Mouse (Mus musculus): Measurements from ENCODE around the gene Ap1ar.
A peak's percentile ranks its signal among the peaks of the same experiment; 100 is the strongest.

The Ap1ar gene

DNA sequence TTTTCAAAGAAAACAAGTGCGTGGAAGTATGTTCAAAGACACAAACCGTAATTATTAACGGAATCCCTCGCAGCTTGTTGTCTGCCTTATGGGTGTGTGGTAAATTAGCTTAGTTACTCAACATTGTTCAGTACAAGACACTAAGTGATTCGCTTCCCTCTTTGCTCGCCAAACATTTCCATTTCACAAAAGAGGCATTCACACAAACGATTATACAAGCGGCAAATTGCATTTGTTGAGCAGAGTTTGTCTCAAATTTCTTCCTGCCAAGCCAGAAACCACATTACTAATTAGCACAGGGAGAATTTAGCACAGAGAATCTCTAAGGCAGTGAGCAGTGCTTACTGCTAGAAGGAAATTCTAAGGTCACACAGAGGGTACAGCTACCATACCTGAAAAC, 4.6 kb upstream of the Ap1ar start:
- DNase-seq (ENCODE audit: low read depth, low spot score) = no peak

DNA sequence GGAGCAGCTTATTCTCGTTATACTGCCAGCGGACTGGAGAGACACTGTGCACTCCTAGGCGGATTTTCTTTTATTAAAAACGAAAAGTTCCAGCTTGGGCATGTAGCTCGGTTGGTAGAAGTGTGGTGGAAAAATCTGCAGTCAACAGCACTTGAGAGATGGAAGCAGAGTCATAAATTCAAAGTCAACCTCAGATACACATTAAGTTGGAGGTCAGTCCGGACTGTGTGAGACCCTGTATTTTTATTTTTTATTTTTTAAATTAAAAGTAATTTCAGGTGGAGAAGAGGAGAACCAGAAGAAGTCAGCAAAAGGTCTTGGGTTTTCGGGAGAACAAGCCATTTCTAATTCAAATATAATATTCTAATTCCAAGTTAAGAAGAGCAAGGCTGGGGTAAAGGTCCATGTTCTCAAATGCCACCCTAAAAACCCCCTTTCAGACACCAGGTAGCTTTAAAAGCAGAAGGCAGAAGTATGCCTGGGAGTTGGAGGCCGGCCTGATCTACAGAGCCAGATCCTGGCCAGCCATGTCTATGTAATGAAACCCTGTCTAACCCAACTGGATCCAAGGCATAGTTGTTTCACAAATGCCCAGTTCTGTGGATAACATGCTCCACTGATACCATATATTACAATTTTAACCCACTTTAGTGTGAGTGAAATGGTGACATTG, 785 bp upstream of the Ap1ar start:
- DNase-seq (ENCODE audit: low read depth, low spot score) = no peak

DNA sequence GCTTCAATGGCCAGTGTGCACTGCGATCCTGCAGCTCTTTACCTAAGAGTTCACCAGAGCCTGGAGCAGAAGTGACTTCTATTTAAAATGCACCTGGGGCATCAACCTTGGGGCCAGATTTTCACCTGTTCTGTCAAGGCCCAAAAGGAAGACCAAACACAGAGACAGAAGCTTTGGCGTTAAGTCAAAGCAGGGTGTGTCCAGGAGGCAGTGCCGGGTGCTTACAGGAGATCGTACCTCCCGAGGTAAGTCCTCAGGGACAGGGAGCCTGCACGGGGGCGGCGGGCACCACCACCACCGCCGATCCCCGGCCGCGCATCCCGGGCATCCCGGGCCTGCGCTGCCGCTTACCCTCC, 547 bp downstream of the Ap1ar start:
- DNase-seq (ENCODE audit: low read depth, low spot score) = peak; percentile 27

DNA sequence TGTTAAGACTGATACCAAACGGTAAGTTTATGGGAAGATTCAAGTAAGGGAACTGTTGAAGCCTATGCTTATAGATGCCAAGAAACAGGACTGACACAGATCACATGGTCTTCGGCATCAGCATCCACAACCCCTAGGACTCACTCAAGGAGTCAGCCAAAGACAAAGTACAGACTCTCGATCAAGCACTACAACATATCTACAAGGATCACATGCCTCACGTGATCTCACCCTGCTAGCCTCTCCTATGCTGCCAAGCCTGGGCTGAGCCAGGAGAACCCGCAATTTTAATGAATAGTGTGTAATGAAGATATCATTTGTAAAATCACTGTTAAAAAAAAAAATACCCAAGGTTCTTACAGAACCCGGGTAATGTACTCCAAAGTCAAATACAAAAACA, 1.7 kb downstream of the Ap1ar start:
- DNase-seq (ENCODE audit: low read depth, low spot score) = no peak

DNA sequence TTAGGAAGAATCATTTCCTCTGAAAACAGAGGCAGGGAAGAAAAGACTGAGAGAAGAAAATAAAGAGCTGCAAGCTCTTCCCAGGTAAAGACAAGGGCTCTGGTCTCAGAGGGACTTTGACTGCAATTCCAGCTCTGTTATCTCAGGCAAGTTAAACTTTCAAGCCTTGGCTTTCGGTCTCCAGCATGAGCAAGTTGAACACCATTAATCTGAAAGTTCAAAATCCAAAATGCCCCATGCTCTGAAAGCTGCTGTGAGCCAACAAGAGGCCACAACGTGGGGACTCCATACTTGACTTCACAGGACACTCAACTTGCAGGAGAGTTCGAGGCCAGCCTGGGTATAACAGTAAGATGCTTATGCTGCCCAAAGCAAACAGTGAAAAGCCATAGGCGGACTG, 3.3 kb downstream of the Ap1ar start:
- DNase-seq (ENCODE audit: low read depth, low spot score) = no peak

DNA sequence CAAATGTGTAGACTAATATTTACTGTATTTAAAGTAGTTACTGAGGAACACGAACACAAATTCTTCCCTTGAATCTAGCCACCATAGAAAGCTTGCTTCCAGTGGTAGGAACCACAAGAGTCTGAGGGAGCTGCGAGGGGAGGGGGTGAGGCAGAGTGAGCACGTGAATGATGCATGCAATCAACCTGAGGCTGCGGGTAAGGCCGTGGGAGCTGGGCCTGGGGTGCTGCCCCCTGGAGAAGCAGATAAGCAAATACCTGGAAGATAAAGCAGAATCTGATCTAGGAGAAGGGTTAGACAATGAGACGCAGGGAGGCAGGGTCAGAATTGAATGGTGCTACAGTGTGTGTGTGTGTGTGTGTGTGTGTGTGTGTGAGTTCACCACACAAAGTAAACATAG, 6.2 kb downstream of the Ap1ar start:
- no peak for DNase-seq (ENCODE audit: low read depth, low spot score)

DNA sequence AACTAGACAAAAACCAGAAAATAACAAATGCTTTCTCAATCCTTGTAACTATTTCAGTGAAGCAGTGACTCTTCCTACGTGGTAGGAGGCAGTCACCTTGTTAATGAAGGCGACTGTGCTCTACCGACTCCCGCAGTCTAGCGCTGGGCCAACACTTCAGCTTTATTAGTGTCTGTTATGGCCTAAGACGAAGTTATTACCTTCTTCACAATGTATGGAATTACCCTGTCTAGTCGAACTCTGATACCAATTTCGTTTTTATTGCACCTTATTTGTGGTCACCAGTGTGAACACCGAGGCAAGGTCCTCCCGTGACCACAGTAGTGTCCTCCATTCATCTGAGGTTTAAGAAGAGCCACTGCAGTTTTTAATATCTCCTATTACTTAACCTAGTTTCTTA, 7.1 kb downstream of the Ap1ar start:
- DNase-seq (ENCODE audit: low read depth, low spot score) = no peak

DNA sequence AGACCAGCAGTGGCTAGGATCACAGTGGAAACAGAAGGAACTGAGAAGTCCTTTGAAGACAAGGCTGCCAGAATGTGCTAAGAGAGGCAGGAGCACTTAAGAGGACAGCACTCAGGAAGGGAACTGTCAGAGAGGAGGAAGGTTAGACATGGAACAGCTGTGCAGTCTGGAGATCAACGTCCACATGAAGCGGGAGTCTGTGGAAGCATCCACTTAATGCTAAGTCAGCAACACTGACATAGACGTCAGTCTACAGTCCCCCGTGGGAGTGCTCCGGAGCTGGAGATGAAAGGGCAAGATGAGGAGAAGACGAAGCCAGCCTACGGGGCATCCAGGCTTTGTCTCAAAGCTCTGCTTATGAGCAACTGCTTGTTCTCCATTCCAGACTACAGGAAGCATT, 10.2 kb downstream of the Ap1ar start:
- DNase-seq (ENCODE audit: low read depth, low spot score) = no peak

DNA sequence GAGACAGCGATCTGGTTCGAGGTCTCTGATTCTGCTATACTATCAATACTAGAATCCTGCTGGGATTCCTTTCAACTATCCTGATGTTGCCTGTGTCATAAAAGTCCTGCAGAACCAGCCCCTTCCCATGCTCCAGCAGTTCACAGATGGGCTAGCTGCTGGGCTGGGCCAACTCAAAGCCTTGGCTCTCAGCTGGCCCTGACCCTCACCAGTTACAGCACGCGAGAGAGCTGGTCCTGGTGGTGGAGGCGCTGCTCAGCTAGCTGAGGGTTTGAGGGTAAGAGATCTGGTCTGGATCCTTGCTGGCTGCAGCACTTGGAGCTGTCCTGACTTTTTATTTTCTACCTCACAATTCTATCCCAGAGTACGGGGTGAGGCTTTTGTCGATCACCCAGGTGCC, 10.8 kb downstream of the Ap1ar start:
- DNase-seq (ENCODE audit: low read depth, low spot score) = no peak

DNA sequence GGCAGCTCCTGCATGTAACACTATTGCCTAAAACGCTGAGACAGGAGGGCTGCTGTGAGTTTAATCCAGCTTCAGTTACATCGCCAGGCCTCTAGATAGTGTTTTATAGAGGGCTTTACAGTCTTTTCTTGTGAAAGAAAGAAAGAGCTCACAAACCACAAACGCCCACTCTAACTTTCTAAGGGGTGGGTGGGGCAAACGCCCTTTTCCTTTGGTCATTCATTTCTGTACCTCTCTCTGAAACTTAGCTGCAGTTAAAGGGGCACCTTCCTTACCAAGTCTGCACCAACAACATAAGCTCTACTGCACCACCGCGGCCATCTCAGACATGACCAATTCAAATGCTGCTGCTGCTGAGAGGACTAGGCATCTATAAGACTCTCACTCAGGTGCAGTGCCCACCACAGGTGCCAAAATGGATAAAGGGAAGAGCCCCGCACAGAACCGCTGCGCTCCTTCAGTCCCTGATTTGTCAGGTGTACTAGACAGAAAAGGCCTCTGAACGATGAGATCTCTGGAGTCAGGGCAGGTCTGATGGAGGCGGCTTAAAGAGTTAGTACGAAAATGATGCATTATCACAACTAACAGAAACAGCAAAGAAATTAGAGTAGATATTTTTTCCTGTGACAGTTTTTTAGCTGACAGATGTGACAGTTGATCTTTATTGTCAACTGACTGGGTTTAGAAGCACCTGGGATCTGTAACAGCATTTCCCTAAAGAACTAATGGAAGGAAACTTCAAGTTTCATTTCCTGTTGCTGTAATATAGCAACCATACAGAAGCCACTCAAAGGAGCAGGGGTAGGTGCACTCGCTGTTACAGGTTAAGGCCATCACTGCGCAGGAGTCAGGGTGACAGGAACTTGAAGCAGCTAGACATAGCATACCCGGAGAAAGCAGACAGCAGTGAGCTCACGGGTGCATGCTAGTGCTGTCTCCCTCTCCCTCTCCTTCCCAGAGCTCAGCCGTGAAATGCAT, 13.1 kb downstream of the Ap1ar start:
- no peak for DNase-seq (ENCODE audit: low read depth, low spot score)

DNA sequence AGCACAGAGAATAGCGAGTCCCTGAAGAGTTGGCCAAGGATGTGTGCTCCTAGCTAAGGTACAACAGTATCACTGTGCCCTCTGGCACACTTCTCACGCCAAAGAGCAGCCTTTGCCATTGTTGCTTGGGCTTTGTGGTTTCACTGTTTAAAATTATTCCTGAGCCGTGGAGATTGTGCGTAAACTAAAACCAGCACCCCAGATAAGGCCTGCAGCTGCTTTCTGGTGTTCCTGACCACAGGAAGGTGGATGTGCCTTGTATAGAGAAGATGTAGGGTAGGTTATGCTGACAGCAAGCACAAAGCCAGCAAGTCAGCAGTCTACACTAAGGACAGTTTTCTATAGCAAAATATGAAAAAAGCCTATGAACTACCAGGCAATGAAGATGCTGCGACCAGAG, 16.1 kb downstream of the Ap1ar start:
- no peak for DNase-seq (ENCODE audit: low read depth, low spot score)

DNA sequence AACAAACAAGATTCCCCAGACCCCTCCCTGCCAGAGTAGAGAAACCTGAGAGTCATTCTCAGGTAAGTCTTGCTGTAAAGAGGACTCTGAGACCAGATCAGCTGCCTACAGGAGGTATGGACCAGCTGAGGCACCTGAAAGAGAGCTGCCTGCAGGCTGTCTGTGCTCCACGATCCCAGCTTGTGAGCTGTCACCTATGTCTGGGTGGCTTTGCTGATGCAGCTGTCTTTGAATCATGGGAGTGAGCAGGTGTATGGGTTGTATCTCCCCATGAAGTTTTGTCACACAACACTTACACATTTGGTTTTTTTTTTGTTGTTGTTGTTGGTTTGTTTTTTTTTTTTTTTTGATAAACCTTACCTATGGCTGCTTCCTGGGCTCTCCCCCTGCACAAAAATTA, 16.9 kb downstream of the Ap1ar start:
- no peak for DNase-seq (ENCODE audit: low read depth, low spot score)

DNA sequence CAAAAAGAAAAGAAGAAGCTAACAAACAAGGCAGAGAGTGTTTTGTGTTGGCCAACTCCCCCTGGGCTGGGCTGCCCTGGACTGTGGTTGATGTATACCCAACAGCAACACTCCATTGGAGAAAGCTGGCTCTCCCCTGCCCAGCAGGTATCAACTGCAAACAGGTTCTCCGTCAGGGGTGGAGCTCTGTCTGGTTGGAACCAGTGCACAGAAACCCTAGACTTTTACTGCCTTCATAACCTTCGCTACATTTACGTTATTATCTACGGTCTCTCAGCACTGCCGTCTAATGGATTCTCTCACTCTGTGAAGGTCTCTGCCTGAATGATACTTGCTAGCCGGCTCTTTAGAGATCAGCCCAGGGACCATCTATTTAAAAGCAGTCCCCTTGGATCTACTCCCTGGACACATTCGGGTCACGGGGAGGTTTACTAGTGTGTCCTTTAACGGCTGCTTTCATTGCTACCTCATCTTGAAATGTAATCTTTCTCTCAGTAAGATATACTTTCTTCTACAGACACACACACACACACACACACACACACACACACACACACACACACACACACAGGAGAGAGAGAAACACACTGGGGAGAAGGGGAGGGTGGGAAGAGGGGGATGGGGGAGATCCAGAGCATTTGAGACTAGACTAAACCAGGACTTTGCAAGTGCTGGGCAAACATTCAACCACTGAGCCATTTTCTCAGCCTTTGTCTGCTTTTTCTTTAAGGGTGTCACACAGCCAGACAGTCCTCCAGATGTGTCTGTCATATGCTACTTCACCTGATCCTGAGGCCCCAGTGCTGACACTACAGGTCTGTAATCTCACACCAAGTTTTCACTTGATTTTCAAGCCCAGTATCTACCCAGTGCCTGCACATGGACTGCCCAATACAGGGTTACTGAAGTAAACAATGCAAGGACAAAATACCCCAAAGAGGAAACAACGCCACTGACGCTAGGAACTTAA, 18.3 kb downstream of the Ap1ar start:
- no peak for DNase-seq (ENCODE audit: low read depth, low spot score)

DNA sequence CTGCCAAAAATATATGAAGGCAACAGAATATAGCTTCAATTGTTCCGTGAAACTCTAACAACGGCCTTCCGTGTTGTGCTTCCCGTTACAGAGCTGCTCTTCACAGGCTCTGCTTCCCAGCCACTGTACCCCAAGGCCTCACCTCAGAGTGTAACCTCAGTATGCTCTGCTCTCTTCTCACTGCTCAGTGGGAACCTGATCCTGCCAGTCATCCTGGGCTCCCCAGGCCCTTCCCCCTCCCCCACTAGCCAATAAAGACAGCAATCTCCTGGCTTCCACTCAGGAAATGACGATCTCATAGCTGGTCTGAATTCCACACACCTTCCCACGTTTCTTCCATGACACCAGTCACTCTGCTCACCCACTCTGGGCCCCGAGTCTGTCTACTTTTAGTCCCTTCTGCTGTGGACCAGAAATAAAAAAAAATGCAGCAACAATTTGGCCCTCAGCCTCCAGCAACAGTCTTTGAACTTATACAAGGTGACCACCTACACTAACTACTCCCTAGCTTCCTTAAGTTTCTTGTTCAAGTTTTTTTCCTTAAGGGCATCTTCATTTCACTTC, 20.1 kb downstream of the Ap1ar start:
- DNase-seq (ENCODE audit: low read depth, low spot score) = no peak

DNA sequence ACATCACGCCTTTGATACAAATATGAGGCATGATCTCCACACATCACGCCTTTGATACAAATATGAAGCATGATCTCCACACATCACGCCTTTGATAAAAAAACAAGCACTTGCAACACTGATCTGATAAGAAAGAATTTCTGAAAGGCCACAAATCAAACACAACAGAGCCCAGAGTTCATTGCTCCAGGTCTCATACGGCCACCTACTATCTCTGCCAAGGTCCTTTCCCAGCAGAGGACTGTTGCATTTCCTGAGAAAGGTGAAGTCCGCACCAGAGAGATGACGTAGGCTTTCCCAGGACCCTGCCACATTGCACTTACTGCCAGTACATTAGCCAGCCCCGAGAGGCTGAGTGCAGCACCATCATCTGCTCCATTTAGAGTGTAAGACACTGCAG, 28.2 kb downstream of the Ap1ar start:
- no peak for DNase-seq (ENCODE audit: low read depth, low spot score)

DNA sequence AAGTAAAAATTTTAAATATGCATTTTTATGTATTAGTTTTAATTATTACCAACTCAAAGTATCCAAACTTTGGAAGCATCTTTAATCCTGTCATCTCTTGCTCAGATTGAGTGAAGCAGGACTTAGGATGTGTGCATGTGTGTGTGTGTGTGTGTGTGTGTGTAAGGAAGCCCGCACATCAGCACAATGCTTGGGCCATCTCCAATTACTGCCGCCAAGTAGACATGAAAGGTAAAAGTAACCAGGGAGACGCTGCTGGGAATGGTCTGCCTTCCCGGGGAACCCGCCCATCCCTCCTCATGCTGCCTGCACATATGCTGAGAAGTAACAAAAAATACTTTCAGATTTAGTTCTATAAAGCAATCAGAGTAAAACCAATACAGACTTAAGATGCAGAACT, 29.5 kb downstream of the Ap1ar start:
- DNase-seq (ENCODE audit: low read depth, low spot score) = no peak

DNA sequence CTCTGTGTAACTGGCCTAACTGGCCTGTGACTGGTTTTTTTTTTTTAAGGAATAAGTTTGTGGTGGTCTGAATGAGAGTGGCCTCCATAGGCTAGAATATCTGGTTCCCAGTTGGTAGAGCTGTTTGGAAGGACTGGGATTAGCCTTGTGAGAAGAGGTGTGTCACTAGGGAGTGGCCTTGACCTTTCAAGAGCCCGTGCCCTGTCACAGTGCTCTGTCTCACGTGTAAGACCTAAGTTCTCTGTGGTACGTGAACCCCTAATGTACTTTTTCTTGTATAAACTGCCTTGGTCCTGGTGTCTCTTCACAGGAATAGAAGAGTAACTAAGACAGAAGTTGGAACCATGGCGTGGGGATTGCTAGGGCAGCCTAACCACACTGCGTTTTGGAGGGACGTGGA, 31.3 kb downstream of the Ap1ar start:
- DNase-seq (ENCODE audit: low read depth, low spot score) = no peak

DNA sequence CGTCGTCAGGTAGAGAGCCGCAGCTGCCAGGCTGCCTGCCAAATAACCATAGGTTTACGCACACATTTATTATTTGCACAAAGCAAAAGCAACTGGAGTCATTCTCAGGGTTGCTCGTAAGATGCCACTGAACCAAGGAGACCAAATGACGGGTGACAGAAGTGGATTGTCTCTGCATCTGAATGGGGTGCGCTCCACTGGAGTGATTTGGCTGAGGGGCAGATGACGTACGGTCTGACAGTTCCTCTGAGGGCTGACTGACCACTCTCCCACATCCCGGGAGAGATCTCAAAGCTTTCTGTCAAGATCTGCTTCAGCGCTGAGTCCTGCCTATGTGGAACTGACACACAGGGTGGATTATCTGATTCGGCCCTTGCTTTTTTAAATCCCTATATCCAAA, 32.3 kb downstream of the Ap1ar start:
- DNase-seq (ENCODE audit: low read depth, low spot score) = no peak

DNA sequence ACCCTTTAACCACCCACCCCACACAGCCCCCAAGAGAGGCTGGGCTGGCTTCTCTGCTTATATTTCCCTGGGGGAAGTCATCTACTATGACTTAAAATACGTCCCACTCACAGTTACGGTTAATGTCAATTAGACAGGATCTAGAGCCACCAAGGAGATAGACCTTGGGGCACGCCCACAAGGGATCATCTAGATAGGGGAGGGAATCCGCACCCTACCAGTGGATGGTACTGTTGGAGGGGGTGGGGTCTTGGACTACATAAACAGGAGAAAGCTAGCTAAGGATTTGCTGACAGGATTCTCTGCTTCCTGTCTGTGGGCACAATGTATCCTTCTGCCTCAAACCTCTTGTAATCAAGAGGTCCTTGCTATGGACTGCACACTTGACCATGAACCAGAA, 32.9 kb downstream of the Ap1ar start:
- no peak for DNase-seq (ENCODE audit: low read depth, low spot score)

DNA sequence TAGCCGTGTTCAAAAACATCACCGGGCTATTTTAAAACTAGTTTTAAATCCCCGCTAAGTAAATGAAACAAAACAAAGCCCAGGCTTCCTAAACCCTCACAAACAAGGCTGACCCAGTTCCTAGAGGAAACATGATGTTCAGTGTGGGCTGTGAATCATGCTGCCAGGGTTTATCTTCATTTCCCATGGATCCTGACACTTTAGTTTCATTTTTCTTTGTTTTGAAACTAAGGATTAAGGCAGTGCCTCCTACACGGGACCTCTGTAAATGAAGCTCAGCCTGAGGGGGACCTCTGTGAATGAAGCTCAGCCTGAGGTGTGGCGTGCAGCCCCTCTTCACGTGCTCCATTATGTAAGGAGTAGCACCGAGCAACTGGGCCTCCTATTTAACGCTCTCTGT, 34.5 kb downstream of the Ap1ar start:
- no peak for DNase-seq (ENCODE audit: low read depth, low spot score)

DNA sequence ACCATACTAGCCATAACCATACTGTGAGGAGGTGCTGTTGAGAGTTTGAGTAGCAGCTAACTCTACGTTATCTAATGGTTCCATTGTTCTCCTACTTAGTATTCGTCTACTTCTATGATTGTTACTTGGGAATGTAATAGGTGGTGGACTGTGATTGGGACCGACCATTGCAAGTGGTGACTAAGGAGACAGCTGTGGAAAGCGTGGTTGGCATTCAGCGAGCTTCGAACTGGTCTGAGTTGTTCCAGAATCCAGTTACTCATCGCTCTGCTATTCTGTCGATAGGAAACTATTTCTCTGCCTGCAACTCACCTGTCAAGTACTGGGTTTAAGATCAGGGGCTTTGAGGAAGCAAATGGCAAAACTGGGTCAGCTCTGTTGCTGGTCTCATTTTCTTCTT, 36.2 kb downstream of the Ap1ar start:
- DNase-seq (ENCODE audit: low read depth, low spot score) = no peak

DNA sequence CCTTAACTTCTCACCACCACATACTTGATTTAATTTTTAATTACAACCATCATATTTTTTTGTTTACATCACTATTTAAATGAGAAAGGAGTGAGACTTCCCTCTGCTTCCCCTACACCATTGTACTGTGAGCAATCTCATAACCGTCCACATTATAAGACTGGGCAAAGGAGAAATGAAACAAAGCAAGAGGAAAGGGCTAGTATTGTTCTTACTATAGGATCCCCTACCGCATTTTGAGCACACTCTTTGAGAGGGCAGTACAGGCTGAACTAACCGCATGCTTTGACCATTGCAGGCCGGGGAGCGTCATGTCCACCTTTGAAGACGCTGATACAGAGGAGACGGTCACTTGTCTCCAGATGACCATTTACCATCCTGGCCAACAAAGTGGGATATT, 41.1 kb downstream of the Ap1ar start:
- no peak for DNase-seq (ENCODE audit: low read depth, low spot score)
